Mouse (Mus musculus): ENCODE measurements around the gene Col4a6. TPM values are rescaled to one million over a fixed set of nuclear protein-coding genes. Genes with fewer than 3 reads are reported as not detected.

Col4a6 gene
- polyA plus RNA-seq, 1 experiment from 2014 or later: 0.37 TPM

DNA sequence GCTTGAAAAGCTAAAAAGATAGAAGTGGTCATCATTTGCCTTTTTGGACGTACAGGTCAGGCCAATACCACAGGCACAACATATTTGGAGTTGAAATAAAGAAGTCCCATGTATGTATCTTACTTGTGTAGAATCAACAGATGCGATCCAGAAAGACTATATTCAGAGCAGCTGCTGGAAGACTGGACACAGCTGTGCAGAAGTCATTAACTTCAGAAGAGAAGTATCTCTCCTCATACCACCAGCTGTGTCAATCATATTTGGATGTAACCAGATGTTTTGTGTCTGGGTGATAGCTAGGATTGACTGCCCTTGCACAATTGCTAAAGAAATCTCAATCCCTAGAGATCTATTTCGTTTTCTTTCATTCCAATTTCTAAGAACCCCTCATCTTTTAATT is 77.6 kb downstream of the Col4a6 start:
- no peak for ATAC-seq (ENCODE audit: low read depth)
- Histone ChIP-seq H3K4me2 (ENCODE audit: low read depth, low read length) (no peak overlapping the region), H3K9ac (replicated peaks; ENCODE audit: low read depth, low read length) (no peak overlapping the region), H3K27me3 (ENCODE audit: control insufficient read depth, insufficient read depth, low read length) (no peaks in the 10 kb centered on the region), H3K27ac (ENCODE audit: low read depth, low read length) (no peak overlapping the region), H3K4me3 (ENCODE audit: low read depth, low read length) (no peak overlapping the region), H3K4me1 (ENCODE audit: control insufficient read depth, insufficient read depth, low read length) (no peaks in the 10 kb centered on the region), H3K9me3 (ENCODE audit: control insufficient read depth, low read length) (no peaks in the 10 kb centered on the region), H3K36me3 (ENCODE audit: control insufficient read depth, insufficient read depth, low read length) (no peaks in the 10 kb centered on the region)
- 74% methylated on average over 3 of the region's 3 CpGs for WGBS

DNA sequence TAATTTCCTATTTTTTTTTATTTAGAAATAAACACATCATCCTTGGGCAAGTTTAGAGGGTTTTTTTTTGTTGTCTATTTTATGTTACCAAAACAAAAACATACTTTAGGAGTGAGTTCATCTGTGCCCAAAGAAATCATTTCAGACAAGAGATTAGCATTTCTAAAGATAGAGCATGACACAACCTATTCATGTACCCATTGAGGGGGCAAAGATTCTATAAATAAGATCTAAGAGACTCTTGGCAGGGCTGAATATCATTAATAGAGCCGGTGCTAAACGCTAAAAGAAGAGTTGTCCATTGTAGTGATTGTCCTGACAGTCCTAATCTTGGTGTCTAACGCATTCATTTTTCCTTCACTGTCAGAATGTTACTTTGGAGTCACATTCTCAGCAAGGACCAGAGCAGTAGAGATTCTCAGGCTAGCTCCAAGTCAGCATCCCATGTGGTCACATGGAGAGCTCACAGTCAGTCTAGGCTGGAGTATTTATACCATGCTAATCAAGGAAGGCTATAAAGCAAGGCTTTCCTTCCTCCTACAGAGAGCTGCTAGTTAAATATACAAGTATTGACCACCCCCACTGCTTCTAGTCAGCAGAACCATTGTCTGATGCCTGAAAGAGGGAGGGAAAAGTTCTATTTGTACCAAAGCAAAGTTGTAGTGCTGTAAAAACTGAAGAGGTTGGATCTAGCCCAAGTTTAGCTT is 88.3 kb downstream of the Col4a6 start:
- no peak overlapping the region for H3K27ac ChIP-seq (ENCODE audit: low read depth, low read length)
- H3K27me3 ChIP-seq (ENCODE audit: control insufficient read depth, insufficient read depth, low read length): no peaks in the 10 kb centered on the region
- 36% methylated on average over 3 of the region's 3 CpGs for WGBS
- H3K4me3 ChIP-seq (ENCODE audit: low read depth, low read length): no peak overlapping the region
- ATAC-seq (ENCODE audit: low read depth): peak; percentile 60; the same call in 1 of the 2 replicates
- H3K4me2 ChIP-seq (ENCODE audit: low read depth, low read length): no peak overlapping the region
- no peak overlapping the region for H3K9ac ChIP-seq (replicated peaks; ENCODE audit: low read depth, low read length)
- H3K36me3 ChIP-seq (ENCODE audit: control insufficient read depth, insufficient read depth, low read length): no peaks in the 10 kb centered on the region
- no peaks in the 10 kb centered on the region for H3K4me1 ChIP-seq (ENCODE audit: control insufficient read depth, insufficient read depth, low read length)
- H3K9me3 ChIP-seq (ENCODE audit: control insufficient read depth, low read length): no peaks in the 10 kb centered on the region

DNA sequence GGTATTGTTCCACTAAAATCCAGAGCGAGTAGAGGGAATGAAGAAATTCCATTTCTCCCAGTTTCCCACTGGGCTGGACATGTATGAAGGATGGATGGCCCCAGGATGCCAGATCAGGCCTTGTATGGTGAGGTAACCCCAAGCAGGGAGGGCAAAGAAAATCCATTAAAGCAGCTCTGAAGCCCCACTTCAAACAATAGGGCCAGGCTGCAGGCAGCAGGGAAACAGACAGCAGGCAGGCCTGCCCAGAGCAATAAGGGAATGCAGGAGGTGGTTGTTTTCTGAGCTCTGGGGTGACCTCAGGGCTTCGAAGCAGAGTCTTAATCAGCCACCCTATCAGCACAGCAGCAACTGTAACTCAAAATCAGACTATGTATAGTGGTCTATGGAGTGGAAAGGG is 89.2 kb downstream of the Col4a6 start:
- Histone ChIP-seq H3K4me2 (ENCODE audit: low read depth, low read length) (no peak overlapping the region), H3K36me3 (ENCODE audit: control insufficient read depth, insufficient read depth, low read length) (no peaks in the 10 kb centered on the region), H3K4me1 (ENCODE audit: control insufficient read depth, insufficient read depth, low read length) (no peaks in the 10 kb centered on the region), H3K4me3 (ENCODE audit: low read depth, low read length) (no peak overlapping the region), H3K27ac (ENCODE audit: low read depth, low read length) (no peak overlapping the region), H3K27me3 (ENCODE audit: control insufficient read depth, insufficient read depth, low read length) (no peaks in the 10 kb centered on the region), H3K9ac (replicated peaks; ENCODE audit: low read depth, low read length) (no peak overlapping the region), H3K9me3 (ENCODE audit: control insufficient read depth, low read length) (no peaks in the 10 kb centered on the region)
- WGBS: 22% methylated on average over 2 of the region's 2 CpGs
- ATAC-seq (ENCODE audit: low read depth): no peak

DNA sequence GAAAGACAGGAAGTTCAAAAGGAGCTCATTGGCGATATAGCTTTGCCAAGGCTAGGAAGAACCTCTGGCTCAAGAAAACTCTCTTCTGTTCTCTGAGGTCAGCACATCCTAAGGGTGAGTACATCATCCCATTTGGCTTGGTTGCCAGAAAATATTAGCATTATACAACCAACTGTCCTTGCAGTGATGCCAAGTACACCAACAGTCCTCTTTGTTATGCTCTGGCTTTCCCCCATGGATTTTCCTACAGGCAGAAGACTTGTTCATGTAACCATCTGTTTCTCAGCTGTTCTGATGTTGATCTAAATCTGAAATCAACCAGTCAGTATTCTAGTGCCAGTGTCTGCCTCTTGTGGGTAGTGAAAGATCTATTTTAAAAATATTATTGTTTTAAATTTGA is 103.6 kb downstream of the Col4a6 start:
- Histone ChIP-seq H3K27me3 (ENCODE audit: control insufficient read depth, insufficient read depth, low read length) (no peaks in the 10 kb centered on the region), H3K36me3 (ENCODE audit: control insufficient read depth, insufficient read depth, low read length) (no peaks in the 10 kb centered on the region), H3K27ac (ENCODE audit: low read depth, low read length) (no peak overlapping the region), H3K4me3 (ENCODE audit: low read depth, low read length) (no peak overlapping the region), H3K9me3 (ENCODE audit: control insufficient read depth, low read length) (no peaks in the 10 kb centered on the region), H3K4me2 (ENCODE audit: low read depth, low read length) (no peak overlapping the region), H3K4me1 (ENCODE audit: control insufficient read depth, insufficient read depth, low read length) (no peaks in the 10 kb centered on the region), H3K9ac (replicated peaks; ENCODE audit: low read depth, low read length) (no peak overlapping the region)
- 86% methylated on average over 1 of the region's 1 CpGs for WGBS
- no peak for ATAC-seq (ENCODE audit: low read depth)

DNA sequence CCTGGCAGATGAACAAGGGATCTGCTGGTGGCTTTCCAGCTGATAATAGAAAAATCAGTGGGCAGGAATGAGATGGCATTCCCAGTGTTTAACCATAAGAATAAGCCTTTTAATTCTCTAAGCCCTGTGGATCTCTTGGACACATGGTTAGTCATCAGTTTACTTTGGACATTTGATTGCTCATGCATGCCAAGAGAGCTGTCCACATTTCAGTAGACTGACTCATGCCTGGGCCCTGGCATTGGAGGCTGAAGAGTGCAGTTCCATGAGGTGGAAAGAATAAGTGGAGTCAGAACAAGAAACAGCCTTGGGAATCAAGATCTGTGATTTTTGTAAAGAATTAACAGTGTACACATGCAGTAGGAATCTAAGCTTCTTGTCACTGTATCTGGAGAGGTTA is 110.5 kb downstream of the Col4a6 start:
- H3K4me2 ChIP-seq (ENCODE audit: low read depth, low read length): no peak overlapping the region
- no peaks in the 10 kb centered on the region for H3K9me3 ChIP-seq (ENCODE audit: control insufficient read depth, low read length)
- no peaks in the 10 kb centered on the region for H3K4me1 ChIP-seq (ENCODE audit: control insufficient read depth, insufficient read depth, low read length)
- no peak overlapping the region for H3K4me3 ChIP-seq (ENCODE audit: low read depth, low read length)
- no peaks in the 10 kb centered on the region for H3K27me3 ChIP-seq (ENCODE audit: control insufficient read depth, insufficient read depth, low read length)
- H3K9ac ChIP-seq (replicated peaks; ENCODE audit: low read depth, low read length): no peak overlapping the region
- H3K36me3 ChIP-seq (ENCODE audit: control insufficient read depth, insufficient read depth, low read length): no peaks in the 10 kb centered on the region
- ATAC-seq (ENCODE audit: low read depth): no peak
- no peak overlapping the region for H3K27ac ChIP-seq (ENCODE audit: low read depth, low read length)

DNA sequence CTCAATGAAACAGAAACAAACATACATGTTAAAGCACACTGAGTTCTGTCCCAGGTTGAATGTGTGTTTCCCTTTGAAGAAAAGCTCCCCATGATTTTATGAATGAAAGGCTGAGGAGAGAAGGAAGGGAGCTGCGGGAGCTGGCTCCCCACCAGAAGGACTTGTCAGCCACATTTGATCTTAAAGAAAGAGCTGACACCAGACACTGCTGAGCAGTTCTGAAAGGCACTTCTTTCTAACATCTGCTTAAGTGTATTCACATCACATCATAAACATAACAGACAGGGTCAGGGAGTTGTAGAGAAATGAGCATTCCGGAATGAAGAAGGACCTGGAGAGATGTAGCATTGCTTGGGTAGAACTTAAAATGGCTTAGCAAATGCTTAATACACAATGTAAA is 132.5 kb downstream of the Col4a6 start:
- no peak overlapping the region for H3K9ac ChIP-seq (replicated peaks; ENCODE audit: low read depth, low read length)
- no peaks in the 10 kb centered on the region for H3K27me3 ChIP-seq (ENCODE audit: control insufficient read depth, insufficient read depth, low read length)
- no peaks in the 10 kb centered on the region for H3K4me1 ChIP-seq (ENCODE audit: control insufficient read depth, insufficient read depth, low read length)
- no peak overlapping the region for H3K27ac ChIP-seq (ENCODE audit: low read depth, low read length)
- 61% methylated on average over 2 of the region's 2 CpGs for WGBS
- no peak overlapping the region for H3K4me3 ChIP-seq (ENCODE audit: low read depth, low read length)
- H3K4me2 ChIP-seq (ENCODE audit: low read depth, low read length): no peak overlapping the region
- no peaks in the 10 kb centered on the region for H3K9me3 ChIP-seq (ENCODE audit: control insufficient read depth, low read length)
- H3K36me3 ChIP-seq (ENCODE audit: control insufficient read depth, insufficient read depth, low read length): no peaks in the 10 kb centered on the region
- ATAC-seq (ENCODE audit: low read depth): no peak

DNA sequence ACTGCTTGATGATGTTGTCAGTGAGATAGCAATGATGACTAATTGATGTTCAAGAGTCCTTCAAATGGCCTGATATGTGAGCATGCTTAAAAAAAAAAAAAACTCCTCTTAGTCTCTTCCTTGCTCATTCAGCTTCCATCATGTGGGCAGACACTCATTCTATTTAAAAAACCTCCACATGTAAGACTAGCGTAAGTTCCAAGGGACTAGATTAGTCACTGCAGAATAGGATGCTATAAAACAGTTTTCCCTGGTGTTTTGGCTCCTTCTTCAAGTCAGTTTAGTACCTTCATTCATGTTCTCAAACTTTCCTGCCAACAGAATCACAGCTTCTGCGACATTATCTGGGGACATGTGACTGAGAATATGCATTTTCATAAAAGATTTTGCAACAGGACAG is 145.8 kb downstream of the Col4a6 start:
- H3K4me2 ChIP-seq (ENCODE audit: low read depth, low read length): no peak overlapping the region
- H3K27ac ChIP-seq (ENCODE audit: low read depth, low read length): no peak overlapping the region
- H3K9me3 ChIP-seq (ENCODE audit: control insufficient read depth, low read length): no peaks in the 10 kb centered on the region
- H3K27me3 ChIP-seq (ENCODE audit: control insufficient read depth, insufficient read depth, low read length): no peaks in the 10 kb centered on the region
- no peaks in the 10 kb centered on the region for H3K36me3 ChIP-seq (ENCODE audit: control insufficient read depth, insufficient read depth, low read length)
- 86% methylated on average over 2 of the region's 2 CpGs for WGBS
- H3K9ac ChIP-seq (replicated peaks; ENCODE audit: low read depth, low read length): no peak overlapping the region
- H3K4me1 ChIP-seq (ENCODE audit: control insufficient read depth, insufficient read depth, low read length): no peaks in the 10 kb centered on the region
- H3K4me3 ChIP-seq (ENCODE audit: low read depth, low read length): no peak overlapping the region
- ATAC-seq (ENCODE audit: low read depth): no peak

DNA sequence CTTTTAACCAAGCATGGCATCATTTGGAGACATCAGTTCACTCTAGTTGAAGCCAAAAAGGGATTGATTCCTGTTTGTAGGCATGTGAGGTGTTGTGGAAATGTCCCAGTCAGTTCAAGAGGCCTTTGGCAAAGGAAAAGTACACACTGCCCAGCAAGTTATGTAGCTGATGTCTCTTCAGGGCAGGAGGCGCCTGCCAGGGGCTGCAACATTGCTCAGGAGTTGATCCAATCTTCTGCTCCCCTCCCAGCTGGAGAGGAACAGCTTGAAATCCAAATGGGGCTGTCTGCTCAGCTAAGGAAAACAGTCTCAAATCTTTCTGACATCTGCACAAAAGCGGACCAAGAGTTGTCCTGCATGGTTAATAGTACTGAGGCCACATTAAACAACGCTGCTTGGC is 149.7 kb downstream of the Col4a6 start:
- Histone ChIP-seq H3K9ac (replicated peaks; ENCODE audit: low read depth, low read length) (no peak overlapping the region), H3K27me3 (ENCODE audit: control insufficient read depth, insufficient read depth, low read length) (no peaks in the 10 kb centered on the region), H3K4me2 (ENCODE audit: low read depth, low read length) (no peak overlapping the region), H3K4me3 (ENCODE audit: low read depth, low read length) (no peak overlapping the region), H3K36me3 (ENCODE audit: control insufficient read depth, insufficient read depth, low read length) (no peaks in the 10 kb centered on the region), H3K9me3 (ENCODE audit: control insufficient read depth, low read length) (no peaks in the 10 kb centered on the region), H3K4me1 (ENCODE audit: control insufficient read depth, insufficient read depth, low read length) (no peaks in the 10 kb centered on the region), H3K27ac (ENCODE audit: low read depth, low read length) (no peak overlapping the region)
- ATAC-seq (ENCODE audit: low read depth): no peak
- 35% methylated on average over 3 of the region's 3 CpGs for WGBS

DNA sequence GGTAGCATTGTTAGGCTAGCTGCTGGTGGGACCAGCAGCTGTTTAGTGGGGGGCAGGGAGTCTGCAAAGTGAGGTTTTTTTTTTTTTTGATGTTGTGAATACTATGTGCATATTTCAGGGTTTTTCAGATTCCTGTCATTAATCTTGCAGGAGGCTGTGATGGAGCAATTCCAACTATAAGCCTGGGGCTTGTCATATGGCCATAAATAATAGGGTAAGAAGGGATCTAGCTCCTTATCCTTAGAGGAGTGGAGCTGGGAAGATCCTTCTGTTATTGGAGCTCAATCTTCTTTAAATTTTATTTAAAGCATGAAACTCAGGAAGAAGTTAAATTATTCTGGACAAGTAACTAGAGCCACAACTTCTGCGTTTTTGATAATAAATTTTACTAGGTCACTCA is 157.7 kb downstream of the Col4a6 start:
- Histone ChIP-seq H3K4me3 (ENCODE audit: low read depth, low read length) (no peak overlapping the region), H3K4me2 (ENCODE audit: low read depth, low read length) (no peak overlapping the region), H3K9me3 (ENCODE audit: control insufficient read depth, low read length) (no peaks in the 10 kb centered on the region), H3K4me1 (ENCODE audit: control insufficient read depth, insufficient read depth, low read length) (no peaks in the 10 kb centered on the region), H3K36me3 (ENCODE audit: control insufficient read depth, insufficient read depth, low read length) (no peaks in the 10 kb centered on the region), H3K27ac (ENCODE audit: low read depth, low read length) (no peak overlapping the region), H3K27me3 (ENCODE audit: control insufficient read depth, insufficient read depth, low read length) (no peaks in the 10 kb centered on the region), H3K9ac (replicated peaks; ENCODE audit: low read depth, low read length) (no peak overlapping the region)
- 65% methylated on average over 1 of the region's 1 CpGs for WGBS
- no peak for ATAC-seq (ENCODE audit: low read depth)

All from neural tube, embryonic 14.5 days (tissue).